Mouse (Mus musculus) megakaryocyte-erythroid progenitor cell, adult 5-6 weeks (primary cell): Measurements from ENCODE around the gene Nr1i3. TPM values are rescaled to one million over a fixed set of nuclear protein-coding genes. Genes with fewer than 3 reads are reported as not detected.

Experiments
- ATAC-seq: replicated peaks from 2 replicates; pipeline ENCODE4 v1.8.0; 2016; ENCODE audit warnings: mild to moderate bottlenecking, inconsistent platforms; ENCODE audit not compliant: severe bottlenecking, poor library complexity, low FRiP score, low TSS enrichment
- total RNA-seq, 2 experiments: library from RNA; stranded (forward) in 1 of 2; stranded (reverse) in 1 of 2; fragments of 200-1000, 215-1000 nt in 1 of 2; fragments of >200 nt in 1 of 2; fragmentation: Nextera tagmentation in 1 of 2; gene quantifications; 2 replicates each; pipeline ENCODE4 v1.2.3; 2014 to 2017

The Nr1i3 gene
- total RNA-seq, 2 experiments from 2014 or later, result 0.07 to 0.38 TPM

DNA sequence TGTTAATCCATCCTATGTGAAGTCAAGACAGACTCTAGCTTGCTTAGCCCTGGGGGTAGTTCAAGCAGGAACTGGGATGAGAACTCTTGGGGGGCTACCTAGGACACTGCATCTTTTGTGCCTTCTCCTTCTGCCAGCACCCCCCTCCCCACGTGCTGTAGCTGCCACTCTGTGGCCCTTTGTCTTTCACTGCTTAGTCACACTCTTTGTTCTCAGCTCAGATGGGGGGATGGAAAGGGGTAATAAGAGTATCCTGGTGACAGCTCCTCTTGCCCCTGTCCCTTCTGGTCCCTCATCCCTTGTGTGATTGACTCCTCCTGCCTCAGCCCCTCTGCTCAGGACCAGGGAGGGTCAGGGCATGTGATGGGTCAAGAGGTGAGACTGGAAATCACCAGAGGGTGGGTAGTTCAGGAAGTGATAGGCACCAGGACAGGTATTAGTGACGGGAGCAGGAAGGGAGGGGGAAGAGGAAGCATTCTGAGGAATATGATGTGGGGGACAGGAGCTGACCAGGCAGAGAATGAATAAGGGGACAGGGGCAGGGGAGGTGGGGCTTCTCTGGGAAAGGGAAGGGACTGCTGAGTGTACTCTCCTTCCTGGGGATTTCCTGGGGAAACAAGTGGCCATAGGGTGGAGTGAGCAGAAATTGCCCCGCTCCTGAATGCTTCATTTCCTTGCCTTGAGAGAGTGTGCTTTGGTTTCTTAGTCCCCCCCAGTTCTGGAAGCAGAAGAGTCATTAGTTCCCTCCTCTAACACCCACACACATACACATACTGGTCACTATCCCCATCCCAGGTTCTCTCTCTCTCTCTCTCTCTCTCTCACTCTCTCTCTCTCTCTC lies 34.8 kb downstream of the Nr1i3 start:
- no peak for ATAC-seq

DNA sequence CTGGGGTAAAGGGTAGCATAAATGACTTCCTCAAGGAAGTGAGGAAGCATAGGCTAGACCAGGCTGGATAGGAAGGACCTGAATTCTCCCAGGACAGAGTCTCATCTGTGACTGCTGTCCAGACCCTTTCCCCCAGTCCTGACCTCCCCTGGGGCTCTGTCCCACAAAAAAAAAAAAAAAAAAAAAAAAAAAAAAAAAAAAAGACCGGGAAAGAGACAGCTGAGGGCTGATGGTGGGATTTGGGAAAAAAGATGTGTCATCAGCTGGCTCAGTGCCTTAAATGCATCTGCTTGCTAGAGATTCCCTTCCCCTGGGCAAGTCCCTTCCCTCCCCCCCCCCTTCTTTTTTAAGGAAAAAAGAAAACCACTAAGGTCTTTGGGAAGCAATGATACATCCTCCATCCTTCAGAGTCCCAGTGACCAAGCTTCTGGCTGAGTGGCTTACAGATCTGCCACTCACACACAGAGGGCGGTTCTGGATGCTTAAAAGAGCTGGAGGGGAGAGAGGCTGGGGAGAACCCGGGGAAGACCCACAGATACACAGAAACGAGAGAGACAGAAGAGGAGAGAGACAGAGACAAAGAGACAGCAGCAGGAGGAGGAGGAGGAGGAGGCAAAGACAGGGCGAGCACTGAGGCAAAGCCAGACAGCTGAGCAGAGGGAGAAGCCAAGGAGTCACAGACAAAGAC lies 36.3 kb downstream of the Nr1i3 start, which contains the start of gene Adamts4:
TSS of gene Adamts4 (plus strand) at position 509 of the 688 bp plus-strand sequence.
- ATAC-seq, result no peak

DNA sequence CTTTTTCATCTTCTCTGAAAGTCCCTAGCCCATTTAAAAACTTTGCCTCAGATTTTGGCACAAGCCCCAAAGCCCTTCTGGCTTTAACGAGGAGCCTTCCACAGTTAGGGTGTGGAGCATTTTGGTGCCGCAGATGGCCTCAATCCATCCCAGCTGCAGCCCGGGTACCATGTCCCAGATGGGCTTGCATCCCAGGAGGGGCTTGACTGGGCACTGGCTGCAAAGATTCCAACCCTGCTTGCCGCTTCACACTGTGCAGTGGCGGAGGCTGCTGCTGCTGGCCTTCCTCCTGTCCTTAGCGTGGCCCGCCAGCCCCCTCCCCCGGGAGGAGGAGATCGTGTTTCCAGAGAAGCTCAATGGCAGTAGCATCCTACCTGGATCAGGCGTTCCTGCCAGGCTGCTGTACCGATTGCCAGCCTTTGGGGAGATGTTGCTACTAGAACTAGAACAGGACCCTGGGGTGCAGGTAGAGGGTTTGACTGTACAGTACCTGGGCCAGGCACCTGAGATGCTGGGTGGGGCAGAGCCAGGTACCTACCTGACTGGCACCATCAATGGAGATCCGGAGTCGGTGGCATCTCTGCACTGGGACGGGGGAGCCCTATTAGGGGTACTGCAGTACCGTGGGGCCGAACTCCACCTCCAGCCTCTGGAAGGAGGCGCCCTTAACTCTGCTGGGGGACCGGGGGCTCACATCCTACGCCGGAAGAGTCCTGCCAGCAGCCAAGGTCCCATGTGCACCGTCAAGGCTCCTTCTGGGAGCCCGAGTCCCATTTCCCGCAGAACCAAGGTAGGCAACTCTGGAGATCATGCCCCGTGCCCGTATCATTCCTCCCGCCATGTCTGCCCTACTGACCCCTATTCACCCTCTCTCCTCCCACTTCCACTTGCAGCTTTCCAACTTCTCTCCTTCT lies 37.2 kb downstream of the Nr1i3 start, which contains the start of gene Ndufs2:
TSS of gene Ndufs2 (minus strand) at position 709 of the 914 bp plus-strand sequence.
- ATAC-seq, result no peak

DNA sequence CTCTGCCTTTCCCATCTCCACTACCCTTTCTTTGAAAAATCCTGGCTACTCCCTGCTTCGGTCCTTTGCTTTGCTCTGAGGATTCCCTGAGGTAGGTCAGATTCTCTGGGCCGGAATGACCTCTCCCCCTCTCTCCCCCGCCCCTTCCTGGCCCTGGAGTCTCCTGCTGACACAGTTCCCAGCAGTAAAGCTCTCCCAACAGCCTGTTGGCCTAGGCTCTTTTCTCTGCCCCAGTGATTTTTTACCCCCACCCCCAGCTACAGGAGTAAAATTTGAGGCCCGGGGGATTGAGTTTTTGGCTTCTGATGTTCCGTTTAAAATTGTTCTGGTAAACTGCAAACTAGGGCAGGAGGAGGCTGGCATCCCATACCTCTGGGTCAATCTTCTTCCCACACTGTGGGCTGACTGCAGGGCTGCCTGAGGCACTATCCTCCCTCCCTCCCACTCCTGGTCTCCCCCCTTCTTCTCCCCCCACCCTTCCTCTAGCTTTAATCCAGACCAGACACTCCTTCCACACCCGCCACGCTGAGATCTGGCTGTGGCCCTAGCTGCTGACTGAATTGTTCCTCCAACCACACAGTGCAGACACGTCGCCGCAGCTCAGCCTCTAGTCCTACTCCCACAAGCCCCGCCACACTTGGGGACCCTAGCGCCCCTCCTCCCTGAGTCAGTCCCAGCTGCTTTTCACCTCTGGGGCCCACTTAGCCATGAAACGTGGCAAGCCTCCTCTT lies 38.0 kb downstream of the Nr1i3 start:
- ATAC-seq, result no peak

DNA sequence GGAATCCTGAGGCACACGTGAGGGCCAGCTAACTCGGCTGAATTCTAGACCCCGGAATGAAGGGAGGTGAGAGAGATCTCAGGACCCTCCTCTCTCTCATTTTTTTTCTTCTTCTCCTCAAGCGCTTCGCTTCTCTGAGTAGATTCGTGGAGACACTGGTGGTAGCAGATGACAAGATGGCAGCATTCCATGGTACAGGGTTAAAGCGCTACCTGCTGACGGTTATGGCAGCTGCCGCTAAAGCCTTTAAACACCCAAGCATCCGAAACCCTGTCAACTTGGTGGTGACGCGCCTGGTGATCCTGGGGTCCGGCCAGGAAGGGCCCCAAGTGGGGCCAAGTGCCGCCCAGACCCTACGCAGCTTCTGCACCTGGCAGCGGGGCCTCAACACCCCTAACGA lies 38.6 kb downstream of the Nr1i3 start:
- ATAC-seq, result no peak

DNA sequence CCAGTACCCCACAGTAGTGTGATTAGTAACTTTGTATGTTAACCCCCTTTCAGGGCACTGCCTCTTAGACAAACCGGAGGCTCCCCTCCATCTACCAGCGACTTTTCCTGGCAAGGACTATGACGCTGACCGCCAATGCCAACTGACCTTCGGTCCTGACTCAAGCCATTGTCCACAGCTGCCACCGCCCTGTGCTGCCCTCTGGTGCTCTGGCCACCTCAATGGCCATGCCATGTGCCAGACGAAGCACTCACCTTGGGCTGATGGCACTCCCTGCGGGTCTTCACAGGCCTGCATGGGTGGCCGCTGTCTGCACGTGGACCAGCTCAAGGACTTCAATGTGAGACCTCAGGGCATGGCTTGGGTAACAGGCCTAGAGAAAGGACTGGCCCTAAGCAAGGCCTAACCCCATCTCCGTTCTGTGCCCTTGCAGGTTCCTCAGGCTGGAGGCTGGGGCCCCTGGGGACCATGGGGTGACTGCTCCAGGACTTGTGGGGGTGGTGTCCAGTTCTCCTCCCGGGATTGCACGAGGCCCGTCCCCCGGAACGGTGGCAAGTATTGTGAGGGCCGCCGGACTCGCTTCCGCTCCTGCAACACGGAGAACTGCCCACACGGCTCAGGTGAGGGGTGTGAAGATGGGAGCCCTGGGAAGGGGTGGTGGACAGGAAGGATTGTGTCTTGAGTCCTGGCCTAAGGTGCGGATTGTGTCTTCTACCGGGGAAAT lies 42.5 kb downstream of the Nr1i3 start:
- no peak for ATAC-seq

DNA sequence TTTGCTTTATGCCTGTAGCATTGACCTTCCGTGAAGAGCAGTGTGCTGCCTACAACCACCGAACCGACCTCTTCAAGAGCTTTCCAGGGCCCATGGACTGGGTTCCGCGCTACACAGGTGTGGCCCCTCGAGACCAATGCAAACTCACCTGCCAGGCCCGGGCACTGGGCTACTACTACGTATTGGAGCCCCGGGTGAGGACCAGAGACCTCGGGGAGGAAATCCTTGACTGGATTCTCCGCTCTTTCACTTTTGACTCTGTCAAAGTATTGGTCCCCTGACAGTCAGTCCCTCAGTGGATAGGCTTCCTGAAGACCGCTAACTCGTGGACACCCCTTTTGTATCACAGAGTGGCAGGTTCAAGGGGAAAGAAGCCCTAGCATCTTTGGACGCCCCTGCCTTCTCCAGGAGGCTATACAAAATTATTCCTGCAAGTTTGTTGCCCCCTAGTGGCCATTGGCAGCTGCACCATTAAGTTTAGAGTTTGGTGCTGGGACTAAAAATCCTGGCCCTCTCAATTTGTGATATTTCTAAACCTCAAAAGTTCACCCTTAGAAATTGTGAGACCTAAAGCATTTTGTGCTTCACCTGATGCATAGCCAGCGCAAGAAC lies 43.3 kb downstream of the Nr1i3 start:
- peak; percentile 64 for ATAC-seq

DNA sequence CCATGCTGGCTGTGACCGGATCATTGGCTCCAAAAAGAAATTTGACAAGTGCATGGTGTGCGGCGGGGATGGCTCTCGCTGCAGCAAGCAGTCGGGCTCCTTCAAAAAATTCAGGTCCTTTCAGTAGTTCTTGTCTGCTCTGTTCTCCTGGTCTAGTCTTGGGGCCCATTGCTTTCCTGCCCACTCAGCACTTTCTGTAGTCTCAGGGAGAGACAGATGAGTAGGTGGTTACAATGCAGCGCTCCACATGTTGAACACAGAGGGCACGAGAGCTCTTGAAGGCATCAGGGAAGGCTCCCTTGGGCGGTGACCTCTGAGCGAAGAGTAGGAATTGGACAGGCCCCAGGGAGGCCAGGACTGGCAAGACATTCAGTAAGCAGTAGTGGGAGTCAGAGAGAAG lies 44.0 kb downstream of the Nr1i3 start:
- no peak for ATAC-seq

DNA sequence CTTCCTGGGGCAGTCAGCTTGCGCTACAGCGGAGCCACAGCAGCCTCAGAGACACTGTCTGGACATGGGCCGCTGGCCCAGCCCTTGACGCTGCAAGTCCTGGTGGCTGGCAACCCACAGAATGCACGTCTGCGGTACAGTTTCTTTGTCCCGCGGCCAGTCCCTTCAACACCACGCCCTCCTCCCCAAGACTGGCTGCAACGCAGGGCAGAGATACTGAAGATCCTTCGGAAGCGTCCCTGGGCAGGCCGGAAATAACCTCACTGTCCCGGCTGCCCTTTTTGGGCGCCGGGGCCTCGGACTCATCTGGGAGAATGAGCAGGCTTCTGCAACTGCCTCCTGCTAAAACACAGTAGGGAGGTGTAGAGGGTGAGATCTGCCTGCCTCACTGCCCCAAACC lies 45.2 kb downstream of the Nr1i3 start:
- ATAC-seq, result 0 out of 2 replicates have a peak, but pooled peaks have one; percentile 17

DNA sequence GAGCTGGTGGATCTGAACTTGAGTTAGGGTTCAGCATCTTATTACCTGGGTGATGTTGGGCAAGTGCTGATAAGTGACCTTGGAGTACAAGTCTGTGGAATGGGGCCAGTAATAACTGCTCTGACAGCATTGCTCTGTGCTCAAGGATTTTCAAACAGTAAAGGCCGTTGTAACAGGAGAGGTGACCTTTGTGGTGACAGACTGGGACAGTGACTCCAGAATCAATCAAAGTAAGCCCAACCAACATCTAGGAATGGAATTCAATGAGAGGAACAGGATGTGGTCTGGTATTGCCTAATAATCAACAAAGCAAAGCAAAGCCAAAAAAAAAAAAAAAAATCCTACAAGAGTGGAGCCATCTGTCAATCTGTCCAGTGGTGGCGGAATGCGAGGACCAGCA lies 46.5 kb downstream of the Nr1i3 start:
- ATAC-seq, result no peak

DNA sequence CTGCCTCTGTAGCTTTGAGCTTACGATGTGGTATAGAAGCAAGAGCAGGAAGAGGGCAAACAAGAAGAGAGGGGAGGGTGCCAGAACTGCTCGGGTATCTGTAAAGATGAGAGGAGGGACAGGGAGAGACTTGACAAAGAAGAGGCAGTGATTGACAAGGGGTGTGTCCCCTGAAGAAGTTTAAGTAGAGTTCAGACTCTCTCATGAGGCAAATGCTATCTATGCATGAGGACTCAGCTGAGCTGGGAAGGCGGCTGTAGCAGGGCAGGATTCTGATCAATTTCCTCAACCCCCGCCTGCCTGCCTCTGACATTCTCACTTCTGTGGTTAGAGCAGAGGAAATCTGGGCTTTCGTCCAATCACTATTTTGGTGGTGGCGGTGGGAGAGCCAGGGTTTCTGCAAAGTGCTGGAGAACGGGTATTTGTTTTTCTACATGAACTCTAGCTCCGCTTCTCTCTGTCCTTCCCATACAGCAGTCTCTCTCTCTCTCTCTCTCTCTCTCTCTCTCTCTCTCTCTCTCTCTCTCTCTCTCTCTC lies 48.9 kb downstream of the Nr1i3 start:
- ATAC-seq, result peak; percentile 25; the same call in 1 of the 2 replicates

DNA sequence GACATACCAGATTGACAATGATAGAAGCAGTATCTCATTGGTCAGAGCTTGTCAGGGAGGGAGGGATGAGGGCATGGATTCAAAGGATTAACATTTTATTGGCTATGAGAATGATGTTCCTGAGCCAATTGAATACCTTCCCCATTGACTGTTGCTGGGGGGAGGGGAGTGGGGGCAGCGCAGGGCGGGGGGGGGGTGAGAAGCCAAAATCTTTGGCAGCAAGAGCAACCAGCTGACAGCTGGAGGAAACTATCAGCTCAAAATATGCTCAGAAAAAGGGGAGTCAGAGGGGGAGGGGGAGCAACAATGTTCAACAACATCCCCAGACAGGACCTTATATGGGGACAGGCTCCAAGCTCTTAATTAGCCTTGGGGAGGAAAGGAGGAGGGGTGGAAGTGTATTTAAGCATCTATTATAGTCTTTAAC lies 49.4 kb downstream of the Nr1i3 start:
- no peak for ATAC-seq

DNA sequence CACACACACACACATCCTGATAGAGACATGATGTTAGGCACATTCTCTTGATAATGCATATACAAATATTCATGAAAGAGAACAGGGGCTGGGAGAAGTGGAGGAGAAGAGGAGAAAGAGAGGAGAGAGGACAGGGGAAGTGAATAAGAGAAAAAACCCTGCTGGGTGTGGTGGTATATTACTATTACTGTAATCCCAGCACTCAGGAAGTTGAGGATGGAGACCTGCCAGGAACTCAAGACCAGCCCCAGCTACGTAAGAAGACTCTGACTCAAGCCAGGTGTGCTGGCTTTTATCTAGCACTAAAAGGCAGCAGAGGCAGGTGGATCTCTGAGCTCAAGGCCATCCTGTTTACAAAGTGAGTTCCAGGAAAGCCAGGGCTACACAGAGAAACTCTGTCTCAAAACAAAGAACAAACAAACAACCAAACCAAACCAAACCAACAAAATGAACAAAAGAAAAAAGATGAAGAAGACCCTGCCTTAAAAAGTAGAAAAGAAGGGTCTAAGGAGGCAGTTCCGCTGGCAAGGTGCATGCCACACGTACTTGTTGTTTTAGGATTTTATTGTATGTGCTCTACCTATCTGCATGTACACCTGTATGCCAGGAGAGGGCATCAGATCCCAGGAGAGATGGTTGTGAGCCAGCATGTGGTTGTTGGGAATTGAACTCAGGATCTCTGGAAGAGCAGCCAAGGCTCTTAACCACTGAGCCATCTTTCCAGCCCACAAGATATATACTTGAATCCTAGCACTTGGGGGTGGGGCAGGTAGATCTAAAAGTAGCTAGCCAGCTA lies 50.1 kb downstream of the Nr1i3 start:
- ATAC-seq, result no peak

DNA sequence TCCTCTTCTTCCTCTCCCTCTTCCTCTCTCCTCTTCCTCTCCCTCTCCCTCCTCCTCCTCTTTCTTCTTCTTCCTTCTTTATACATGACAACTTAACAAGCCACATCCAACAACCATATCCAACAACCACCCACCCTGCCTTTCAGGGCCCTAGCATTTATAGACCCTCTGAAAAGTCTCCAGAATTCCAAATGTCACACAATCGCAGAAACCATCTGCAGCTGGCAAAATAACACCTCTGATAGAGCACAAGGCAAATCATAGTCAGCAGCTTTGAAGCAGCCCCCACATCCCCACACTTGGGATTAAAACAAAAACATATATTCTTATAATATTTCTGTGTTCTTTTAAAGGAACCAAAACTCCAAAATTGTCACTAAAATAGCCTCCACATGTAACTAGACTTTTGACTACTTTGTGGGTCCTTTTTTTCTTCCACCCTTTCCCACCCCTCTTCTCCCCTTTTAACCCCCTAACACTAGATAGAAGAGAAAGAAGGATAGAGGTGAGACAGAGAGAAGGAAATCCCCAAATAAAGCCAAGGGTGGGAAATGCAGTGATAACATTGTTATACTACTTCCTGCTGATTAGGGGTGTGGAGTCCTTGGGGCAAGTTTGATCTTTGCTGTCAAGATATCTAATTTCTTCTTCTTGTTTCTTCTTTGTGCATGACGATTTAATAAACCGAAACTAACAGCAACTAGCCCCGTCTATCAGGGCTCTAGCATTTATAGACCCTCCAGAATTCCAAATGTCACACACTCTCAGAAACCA lies 52.4 kb downstream of the Nr1i3 start:
- no peak for ATAC-seq

DNA sequence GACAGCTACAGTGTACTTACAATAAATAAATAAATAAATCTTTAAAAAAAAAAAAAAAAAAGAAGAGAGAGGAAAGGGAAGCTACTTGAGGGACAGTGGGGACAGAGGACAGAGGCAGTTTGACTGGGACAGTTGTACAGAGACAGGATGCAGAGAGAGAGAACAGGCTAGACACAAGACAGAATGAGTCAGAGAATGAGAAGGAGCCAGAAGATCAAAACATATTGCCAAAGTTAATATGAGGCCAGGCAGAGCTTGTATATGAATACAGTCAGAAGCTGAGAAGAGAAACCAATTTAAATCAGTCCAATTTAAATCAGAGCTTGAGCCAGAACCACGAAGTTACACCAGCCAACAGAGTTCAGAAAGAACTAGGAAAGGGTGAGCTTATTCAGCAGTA lies 54.6 kb downstream of the Nr1i3 start:
- no peak for ATAC-seq

DNA sequence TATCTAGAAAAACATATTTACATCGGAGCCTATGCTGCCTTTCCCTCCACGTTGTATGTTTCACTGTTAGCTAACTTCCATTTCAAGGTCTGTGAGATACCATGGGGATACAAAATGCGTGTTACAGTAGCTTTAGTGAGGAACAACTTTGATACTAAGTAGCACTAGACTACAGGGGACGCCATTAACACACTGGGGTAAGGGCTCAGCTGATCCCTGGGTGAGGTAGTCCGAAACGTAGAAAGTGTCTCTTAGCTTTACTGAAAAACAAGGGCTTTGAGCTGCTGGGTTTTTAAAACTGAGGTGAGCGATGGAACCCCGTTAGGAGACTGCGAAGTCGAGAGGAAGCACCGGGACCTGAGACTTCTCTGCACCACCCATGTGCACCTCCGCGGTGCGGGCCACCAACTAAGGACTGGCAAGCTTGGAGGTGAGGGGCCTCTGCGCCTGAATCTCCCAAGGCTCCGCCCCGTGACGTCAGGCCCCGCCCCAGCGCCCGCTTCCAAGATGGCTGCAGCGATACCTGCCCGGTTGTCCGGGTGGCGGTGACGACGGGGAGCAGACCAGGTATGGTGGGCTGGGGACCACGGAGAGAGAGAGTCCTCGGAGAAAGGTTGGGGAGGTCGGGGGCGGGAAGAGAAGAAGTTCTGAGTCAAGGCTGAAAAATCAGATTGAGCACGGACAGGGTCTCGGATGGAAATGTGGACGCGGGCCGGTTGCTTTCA lies 56.2 kb downstream of the Nr1i3 start, which contains the start of gene B4galt3:
TSS of gene B4galt3 (plus strand) at position 481 of the 725 bp plus-strand sequence.
- ATAC-seq, result peak; percentile 97
